8 mouse cellular contexts compared by ENCODE assay signal in genomic region chr1:55383114-55383773, GRCm38 (mm10). TPM values are rescaled to one million over a fixed set of nuclear protein-coding genes. Genes with fewer than 3 reads are reported as not detected.
DNase-seq lines count a peak whose midpoint lies in the region; ATAC-seq and TF ChIP-seq lines count a peak whose summit lies in the region.

No protein-coding gene starts in this region.

- no peak overlapping the region for H3K27ac ChIP-seq in liver, embryonic 11.5 days (ENCODE audit: low read depth, low read length)
- no peak overlapping the region for H3K27ac ChIP-seq in stomach, postnatal 0 days (replicated peaks)

- no peak for TF ChIP-seq EP300 in stomach, postnatal 0 days (optimal IDR thresholded peaks at IDR 0.05)

- no peaks in the 10 kb centered on the region for H3K27me3 ChIP-seq in liver, embryonic 11.5 days (replicated peaks; ENCODE audit: control insufficient read depth, insufficient read depth, low read length)
- H3K27me3 ChIP-seq in stomach, postnatal 0 days (ENCODE audit: control insufficient read depth, insufficient read depth, low read length): no peaks in the 10 kb centered on the region

- no peaks in the 10 kb centered on the region for H3K4me1 ChIP-seq in liver, embryonic 11.5 days (replicated peaks; ENCODE audit: control insufficient read depth, insufficient read depth, low read length)
- no peaks in the 10 kb centered on the region for H3K4me1 ChIP-seq in stomach, postnatal 0 days (replicated peaks; ENCODE audit: control insufficient read depth, insufficient read depth)

- TF ChIP-seq CTCF in stomach, postnatal 0 days (IDR thresholded peaks at IDR 0.05; ENCODE audit: low read depth): peak; percentile 94

- H3K4me2 ChIP-seq in liver, embryonic 11.5 days: no peak overlapping the region
- H3K4me2 ChIP-seq in stomach, postnatal 0 days (replicated peaks; ENCODE audit: low read depth): no peak overlapping the region

- WGBS in liver, embryonic 11.5 days: 22% methylated on average over 9 of the region's 9 CpGs
- 16% methylated on average over 9 of the region's 9 CpGs for WGBS in stomach, postnatal 0 days

- ATAC-seq in granulocyte monocyte progenitor cell, adult 5-6 weeks (replicated peaks; ENCODE audit: poor library complexity, severe bottlenecking): peak; percentile 99
- ATAC-seq in liver, embryonic 11.5 days (replicated peaks; ENCODE audit: low FRiP score): no peak
- ATAC-seq in stomach, postnatal 0 days (ENCODE audit: low FRiP score, low TSS enrichment): 0 out of 2 replicates have a peak, but pooled peaks have one; percentile 47

- no peak overlapping the region for H3K9ac ChIP-seq in liver, embryonic 11.5 days (ENCODE audit: low read depth, low read length)
- H3K9ac ChIP-seq in stomach, postnatal 0 days (ENCODE audit: low read length): no peak overlapping the region

- H3K36me3 ChIP-seq in liver, embryonic 11.5 days (ENCODE audit: control insufficient read depth, insufficient read depth, low read length): no peaks in the 10 kb centered on the region
- no peaks in the 10 kb centered on the region for H3K36me3 ChIP-seq in stomach, postnatal 0 days (ENCODE audit: control insufficient read depth, insufficient read depth, low read length)

- peak; percentile 68 for DNase-seq in A20 (ENCODE audit: low read depth, low spot score)
- DNase-seq in adrenal gland, adult 2 months: peak; percentile 86
- DNase-seq in embryo, embryonic 11.5 days (ENCODE audit: low read depth, low spot score): peak; percentile 68
- DNase-seq in kidney, adult 8-10 months: peak; percentile 67 to 83
- DNase-seq in liver, embryonic 11.5 days (ENCODE audit: low spot score): peak; percentile 63
- DNase-seq in natural killer cell, adult 2 months (ENCODE audit: low spot score in 2 of 2): peak; percentile 19 to 74
- DNase-seq in stomach, postnatal 0 days (ENCODE audit: low spot score): peak; percentile 85

- H3K9me3 ChIP-seq in liver, embryonic 11.5 days (ENCODE audit: control insufficient read depth, low read length): no peaks in the 10 kb centered on the region
- no peaks in the 10 kb centered on the region for H3K9me3 ChIP-seq in stomach, postnatal 0 days (ENCODE audit: control insufficient read depth, low read length)

- H3K4me3 ChIP-seq in liver, embryonic 11.5 days (ENCODE audit: low read depth, low read length): no peak overlapping the region
- H3K4me3 ChIP-seq in stomach, postnatal 0 days (ENCODE audit: low read depth, low read length): no peak overlapping the region

RNA-seq across cellular contexts. Expression of gene Boll, which starts 20.0 kb away (rescaled TPM):
- not detected for total RNA-seq in adrenal gland, adult 2 months (2021)
- polyA plus RNA-seq in adrenal gland, adult 2 months (2012; rRNA removed): not detected in 2 replicates
- not detected in 2 replicates for total RNA-seq in granulocyte monocyte progenitor cell, adult 5-6 weeks (2014; fragmentation: Nextera tagmentation)
- total RNA-seq in granulocyte monocyte progenitor cell, adult 5-6 weeks (2017): not detected in 2 replicates
- 0.37 and 1.1 TPM in 2 replicates for polyA plus RNA-seq in liver, embryonic 11.5 days (2014; fragmentation: Nextera tagmentation; extraction: Ambion mirVana)
- polyA plus RNA-seq in stomach, postnatal 0 days (2015; fragmentation: Nextera tagmentation; extraction: Ambion mirVana): 0.08 and 0.13 TPM in 2 replicates

RNA-seq across cellular contexts. Expression of gene Plcl1, which starts 22.5 kb away (rescaled TPM):
- total RNA-seq in adrenal gland, adult 2 months (2021): 1 to 10 TPM; 3.4 to 5.7 TPM
- 1.9 and 2.0 TPM in 2 replicates for polyA plus RNA-seq in adrenal gland, adult 2 months (2012; rRNA removed)
- total RNA-seq in granulocyte monocyte progenitor cell, adult 5-6 weeks (2014; fragmentation: Nextera tagmentation): 0.49 TPM in 1 of 2 replicates, not detected in the other
- total RNA-seq in granulocyte monocyte progenitor cell, adult 5-6 weeks (2017): 0.17 TPM in 1 of 2 replicates, not detected in the other
- 0.63 and 0.96 TPM in 2 replicates for polyA plus RNA-seq in liver, embryonic 11.5 days (2014; fragmentation: Nextera tagmentation; extraction: Ambion mirVana)
- polyA plus RNA-seq in stomach, postnatal 0 days (2015; fragmentation: Nextera tagmentation; extraction: Ambion mirVana): 1.6 and 1.7 TPM in 2 replicates
